Mouse (Mus musculus) cerebellum, adult 9-11 months (tissue): ENCODE measurements around the gene Zic2.
A peak's percentile ranks its signal among the peaks of the same experiment; 100 is the strongest.

ENCODE experiments used
- DNase-seq: peaks from one replicate; pipeline ENCODE4 v3.0.0; 2022

Gene Zic2

GRCm38 (mm10) chr14:122474891-122475556 is at the start of gene Zic2:
Gene Zic2, plus strand, starts transcription at chr14:122475435.
- peak; percentile 98 for DNase-seq

DNA sequence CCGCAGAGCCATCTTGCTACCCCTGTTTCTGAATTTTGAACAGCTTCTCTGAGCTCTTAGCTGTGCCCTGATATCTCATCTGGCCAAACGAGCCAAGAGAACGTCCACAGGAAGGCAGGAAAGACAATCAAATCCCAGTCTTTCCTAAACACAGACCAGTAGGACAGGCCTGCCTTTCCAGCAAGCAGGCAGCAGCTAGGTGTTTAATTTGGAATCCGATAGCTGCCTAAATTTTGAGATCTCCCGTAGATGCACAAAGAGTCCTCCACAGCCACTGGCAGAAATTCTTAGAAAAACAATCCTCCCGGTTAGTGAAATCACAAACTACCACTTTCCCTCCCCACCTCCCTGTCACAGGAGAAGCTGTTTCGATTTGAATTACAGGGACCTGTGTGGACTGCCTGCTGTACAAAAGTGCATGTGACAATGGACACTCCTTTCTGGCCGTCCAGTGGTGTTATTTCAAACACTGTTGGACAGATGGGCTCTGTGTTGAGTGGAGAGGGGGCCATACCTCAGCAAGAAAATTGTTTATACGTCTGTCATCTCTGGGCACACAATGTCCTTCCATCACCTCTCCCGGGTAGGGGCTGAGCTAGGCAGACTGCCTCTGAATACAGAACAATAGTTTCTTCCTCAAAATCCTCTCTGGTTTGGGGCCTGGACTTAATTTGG is 48.6 kb upstream of the Zic2 start:
- no peak for DNase-seq

DNA sequence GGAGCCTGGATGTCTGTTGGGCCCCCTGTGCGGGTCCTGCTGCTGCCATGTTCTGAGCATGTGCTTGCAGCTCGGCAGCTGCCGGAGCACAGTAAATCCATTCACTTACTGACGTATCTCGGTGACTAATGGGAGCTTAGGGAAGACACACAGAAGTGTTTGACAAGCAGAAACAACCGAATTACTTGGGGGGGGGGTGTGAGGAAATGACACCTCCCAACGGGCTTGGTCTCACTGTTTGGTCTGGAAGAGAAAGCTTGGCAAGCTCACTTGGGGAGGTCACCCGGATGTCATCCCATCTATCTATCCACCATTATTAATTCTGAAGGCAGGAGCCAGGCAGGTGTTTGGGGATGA is 48.1 kb upstream of the Zic2 start:
- no peak for DNase-seq

DNA sequence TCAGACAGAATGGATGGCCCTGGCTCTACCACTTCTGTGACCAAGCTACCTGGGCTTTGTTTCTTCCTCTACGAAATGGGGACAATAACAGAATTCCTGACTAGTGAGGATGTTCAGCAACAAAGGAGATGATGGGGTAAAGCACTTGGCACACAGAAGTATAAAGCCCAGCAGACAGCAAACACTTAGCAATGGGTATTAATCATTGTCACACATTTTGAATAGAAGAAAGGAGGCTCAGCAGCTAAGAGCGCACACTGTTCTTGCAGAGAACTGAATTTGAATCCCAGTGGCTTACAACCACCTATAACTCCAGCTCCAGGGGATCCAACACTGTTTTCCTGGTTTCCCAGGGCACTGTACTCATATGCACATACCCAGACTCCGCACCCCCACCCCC is 47.6 kb upstream of the Zic2 start:
- DNase-seq = no peak

- no peak for DNase-seq
Measured at GRCm38 (mm10) chr14:122432558-122432957, 42.7 kb upstream of the Zic2 start.

DNA sequence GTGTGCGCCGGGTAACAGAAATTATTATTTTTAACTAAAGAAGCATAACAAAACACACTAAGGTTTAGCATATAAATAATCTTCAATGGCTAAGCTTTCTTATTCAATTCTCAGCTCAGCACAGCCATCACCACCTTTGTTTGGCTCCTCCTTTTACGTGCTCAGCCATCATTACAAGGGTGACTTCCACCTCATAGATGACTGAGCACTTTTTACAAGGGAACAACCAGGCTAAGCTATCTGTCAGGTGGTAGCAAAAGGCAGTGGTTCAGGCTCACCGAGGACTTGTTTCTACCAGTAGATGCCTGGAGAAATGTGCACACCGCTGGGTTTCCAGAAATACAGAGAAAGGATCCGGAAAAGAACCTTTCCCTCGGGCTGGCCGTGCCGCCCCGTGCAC is 41.2 kb upstream of the Zic2 start:
- no peak for DNase-seq

DNA sequence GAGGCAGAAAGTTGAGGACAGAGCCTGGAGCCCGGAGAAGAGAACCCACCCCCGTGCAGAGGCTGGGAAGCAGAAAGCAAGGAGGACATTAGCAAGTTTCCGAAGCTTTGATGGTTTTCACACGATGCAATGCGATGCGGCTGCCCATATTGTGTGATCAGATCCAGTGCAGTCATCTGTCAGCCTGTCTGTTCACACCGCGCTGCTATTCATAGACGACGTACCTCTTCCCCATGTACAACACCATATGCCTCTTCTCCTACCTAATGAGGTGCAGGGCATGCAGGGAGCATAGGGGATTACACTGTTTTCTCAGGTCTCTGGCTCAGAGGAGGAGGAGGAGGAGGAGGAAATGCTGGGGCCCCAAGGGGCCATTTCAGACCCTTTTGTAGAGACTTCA is 38.4 kb upstream of the Zic2 start:
- DNase-seq = no peak

- peak; percentile 51 for DNase-seq
Measured at GRCm38 (mm10) chr14:122449601-122450495, 25.4 kb upstream of the Zic2 start.

DNA sequence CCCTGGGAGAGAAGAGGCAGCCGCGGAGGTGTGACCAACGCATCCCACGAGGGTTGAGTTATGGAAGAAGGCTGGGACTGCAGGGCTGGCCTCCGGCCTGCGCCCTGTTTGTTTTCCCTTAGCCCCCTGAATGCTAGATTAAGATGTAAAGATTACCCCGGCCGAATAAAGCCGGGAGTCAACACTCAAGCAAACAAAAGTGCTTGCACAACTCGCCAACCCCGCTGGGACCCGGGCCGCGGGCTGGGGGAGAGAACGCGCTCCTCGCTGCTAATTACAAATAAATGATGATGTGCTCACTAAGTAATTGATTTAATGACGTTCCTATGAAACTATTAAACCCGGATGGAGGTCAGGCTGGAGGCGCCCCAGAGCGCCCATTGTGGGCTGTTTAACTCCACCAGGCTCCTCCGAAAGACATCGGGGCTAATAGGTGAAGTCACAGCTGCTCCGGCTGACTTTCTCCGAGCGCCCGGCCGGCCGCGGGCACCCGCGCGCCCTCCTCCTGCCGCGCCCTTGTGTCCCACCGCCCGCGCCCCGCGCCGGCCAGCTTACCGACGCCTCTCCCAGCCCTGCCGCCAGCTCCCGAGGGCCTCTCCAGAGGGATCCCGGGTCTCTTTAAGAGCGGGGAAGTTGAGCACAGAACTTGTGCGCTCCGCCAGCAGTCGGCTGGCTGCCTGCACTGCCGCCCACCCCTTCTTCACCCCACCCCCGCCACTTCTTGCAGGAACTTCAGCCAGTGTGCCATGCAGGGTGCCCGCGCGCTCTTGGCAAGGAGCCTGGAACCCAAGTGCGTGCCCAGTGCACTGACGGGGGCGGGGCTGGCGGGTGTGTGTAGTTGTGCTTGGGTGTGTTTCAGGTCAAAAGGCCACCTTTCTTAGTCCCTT is 24.5 kb upstream of the Zic2 start, which contains the start of gene Gm5089:
Gene Gm5089, minus strand, starts transcription at position 620 of the 887 bp plus-strand sequence.
- peak; percentile 77 for DNase-seq

DNA sequence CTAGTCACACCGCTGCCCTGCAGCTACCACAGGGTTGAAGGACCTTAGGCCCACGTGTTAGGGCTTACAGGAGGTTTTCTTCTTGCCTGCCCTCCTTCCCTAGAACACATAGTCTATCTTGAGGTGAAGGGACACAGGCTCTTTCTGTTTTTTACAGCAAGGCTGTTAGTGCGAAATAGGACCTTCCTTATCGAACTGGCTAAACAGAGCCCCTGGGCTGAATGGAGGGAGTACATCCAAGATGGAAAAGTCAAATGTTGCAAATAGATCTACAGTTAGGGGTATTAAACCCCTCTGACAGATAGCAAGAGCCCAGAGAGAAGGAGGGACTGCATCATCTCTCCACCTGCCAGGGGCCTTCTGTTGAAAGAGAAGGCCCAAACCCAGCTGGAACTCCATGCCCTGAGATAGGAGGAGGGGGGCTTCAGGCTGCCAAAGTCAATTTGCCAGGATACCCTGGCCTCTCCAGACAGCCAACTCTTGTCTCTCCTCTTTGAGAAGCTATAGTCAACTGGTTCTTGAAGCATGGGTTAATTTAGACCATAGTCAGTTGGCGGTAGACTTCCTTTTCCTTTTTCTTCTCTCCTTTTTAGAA is 23.6 kb upstream of the Zic2 start:
- peak; percentile 26 for DNase-seq

DNA sequence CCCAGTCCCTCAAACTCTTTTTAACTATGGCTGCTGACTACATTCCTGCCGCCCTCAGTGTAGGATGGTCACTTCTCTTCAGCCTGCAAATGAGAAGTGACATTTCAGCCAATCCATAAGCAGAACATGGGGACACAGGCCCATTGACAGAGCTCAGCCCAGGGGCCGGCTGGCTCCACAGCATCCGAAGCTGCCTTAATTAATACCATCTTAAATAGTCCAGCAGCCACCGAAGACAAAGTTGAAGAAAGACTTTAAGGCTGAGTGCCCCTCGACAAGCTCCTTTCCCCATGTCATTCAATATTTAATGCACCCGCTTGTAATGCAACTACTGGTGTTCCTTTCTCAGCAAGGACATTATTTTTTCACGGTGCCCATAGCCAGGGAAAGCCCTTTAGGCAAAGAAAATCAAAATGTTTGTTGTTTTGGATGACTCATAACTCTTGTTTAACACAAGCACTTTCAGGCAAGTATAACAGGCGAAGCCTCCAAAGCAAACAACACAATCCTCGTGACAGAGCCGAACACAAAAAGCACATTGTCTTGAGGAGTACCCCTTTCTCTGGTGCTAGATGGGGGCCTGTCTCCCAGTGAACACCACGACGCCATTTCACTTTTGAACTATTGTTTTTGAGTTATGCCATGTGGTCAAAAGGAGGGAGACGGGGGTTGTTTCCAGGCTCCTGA is 22.4 kb upstream of the Zic2 start:
- peak; percentile 28 for DNase-seq

- peak; percentile 67 for DNase-seq
Measured at GRCm38 (mm10) chr14:122453388-122453995, 21.7 kb upstream of the Zic2 start.

DNA sequence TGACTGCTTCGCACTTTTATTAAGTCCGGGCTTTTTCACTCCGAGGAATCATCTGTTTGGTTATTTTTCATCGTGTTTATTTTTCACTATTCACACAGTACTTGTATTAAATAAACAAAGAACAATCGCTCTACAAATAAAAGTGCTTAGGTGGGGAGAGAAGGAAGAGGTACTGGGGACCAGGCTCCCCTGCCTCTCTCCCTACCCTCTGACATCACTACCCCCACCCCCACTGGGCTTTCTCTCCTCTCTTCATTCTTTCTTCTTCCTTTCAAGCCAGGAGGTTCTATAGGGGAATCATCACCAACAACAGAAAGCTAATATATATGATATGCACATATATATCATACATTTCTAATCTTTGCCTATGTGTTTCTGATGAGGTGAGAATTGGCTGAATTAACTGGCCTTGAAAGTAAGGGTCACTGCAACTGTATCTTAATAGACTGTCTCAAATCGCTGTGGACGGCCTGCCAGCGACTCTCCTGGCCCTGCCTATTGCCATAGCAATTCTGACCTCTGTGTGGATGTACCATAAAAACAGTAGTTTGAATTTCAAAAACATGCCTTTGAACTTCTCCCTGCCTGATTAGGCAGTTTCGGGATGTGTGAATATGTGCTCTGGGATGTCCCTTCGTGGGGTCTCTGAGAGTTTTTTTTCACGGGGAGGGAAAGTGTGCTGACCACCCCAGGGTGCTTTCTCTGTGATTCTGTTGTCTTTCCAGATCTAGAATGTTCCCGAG is 21.1 kb upstream of the Zic2 start:
- peak; percentile 30 for DNase-seq

- DNase-seq = peak; percentile 43
Measured at GRCm38 (mm10) chr14:122454901-122455561, 20.2 kb upstream of the Zic2 start.

- no peak for DNase-seq
Measured at GRCm38 (mm10) chr14:122455562-122455958, 19.7 kb upstream of the Zic2 start.

DNA sequence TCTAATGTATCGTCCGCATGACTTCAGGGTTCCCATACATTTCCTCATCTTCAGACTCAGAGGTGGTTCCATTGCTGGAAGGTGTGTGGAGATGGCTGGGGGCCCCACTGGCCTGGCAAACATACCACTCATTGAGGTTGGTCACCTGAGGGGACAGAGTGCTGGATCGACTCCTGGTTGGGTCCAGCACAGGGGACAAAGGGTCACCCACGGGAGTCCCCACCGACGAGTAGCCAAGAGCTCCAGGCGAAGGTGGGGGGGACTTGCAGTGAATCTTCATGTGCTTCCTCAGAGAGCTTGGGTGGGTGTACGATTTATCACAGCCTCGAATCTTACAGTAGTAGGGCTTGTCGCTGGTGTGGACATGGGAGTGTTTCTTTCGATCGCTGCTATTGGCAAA is 15.9 kb upstream of the Zic2 start:
- DNase-seq = peak; percentile 55

DNA sequence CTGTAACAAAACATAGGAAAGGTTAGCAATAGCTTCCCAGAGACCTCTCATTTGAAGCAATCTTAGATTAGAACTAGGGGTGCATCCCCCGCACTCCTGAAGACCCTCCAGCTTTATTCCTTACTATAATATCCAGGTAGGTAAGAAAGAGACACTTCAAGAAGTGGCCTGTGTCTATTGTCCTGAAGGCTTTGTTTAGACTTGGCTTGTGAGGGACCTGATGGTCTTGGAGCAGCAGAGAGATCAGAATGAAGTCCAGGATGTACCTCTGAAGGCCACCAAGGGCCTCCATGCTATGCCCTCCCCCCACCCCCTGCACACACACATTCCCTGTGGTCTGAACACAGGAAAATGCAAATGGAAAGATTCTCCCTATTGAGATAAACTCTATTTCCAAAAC is 15.5 kb upstream of the Zic2 start:
- DNase-seq = peak; percentile 35

DNA sequence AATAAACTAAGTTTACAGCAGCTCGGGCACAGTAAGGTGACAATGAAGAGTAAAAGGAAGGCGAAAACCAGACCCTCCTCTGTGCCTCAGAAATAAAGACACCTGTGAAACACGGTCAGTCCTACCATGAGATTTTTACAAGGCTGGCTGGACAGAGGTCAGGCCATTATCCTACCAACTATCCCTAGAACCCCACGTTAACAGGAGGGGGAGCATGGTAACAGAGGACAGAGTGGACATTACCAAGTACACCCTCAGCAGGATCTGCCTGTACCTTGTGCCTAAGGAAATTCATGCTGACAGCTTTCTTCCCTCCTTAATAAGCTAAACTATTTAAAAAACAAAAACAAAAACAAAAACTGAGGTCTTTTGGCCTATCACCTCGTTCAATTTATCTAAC is 15.0 kb upstream of the Zic2 start:
- peak; percentile 43 for DNase-seq

DNA sequence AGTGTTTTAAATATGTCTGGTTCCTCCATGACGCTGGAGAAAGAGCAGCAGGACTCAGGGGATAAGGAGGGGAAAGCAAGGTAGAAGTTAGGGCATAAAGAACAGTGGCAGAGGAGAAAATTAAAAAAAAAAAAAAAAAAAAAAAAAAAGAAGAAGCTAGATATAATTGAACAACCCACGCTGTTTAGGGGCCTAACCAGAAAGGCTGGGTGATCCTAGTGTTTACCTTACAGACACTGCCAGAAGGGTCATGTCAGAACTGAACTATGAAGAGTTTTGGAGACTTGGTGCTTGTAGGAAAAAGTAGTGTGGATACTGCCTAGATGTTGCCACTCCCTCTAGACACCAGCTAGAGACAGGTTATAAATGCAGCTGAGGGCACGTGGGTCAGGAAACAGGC is 13.7 kb upstream of the Zic2 start:
- no peak for DNase-seq

DNA sequence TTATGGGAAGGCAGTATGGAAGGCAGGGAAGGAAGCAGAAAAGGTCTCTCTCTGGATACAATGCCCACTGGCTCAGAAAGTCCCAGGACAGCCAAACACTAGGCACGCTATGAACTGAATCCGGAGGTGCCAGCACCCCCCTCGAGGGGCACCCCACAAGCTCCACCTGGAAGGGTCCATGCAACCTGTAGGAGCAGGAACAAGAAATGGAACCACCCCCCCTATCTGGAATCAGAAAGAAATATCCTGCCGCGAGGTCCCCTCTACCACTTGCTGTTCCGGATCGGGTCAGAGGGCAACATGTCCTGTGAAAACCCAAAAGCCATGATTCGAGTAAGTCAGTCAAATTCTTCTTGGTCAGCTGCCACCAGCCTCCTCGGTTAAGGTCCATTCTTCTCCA is 13.3 kb upstream of the Zic2 start:
- peak; percentile 67 for DNase-seq
